Mouse (Mus musculus): ENCODE measurements at regions not wholly inside any gene's neighbourhood (a gene's known extent, or its start where the extent isn't known, plus 50 kb on each side); places are given as distances from the start of the nearest gene placed in this dataset.
A peak's percentile ranks its signal among the peaks of the same experiment; 100 is the strongest.

GRCm38 (mm10) chr8:26834604-26835003 is 142.5 kb upstream of the Zfp703 start:
- Histone ChIP-seq H3K27me3 (ENCODE audit: control insufficient read depth, insufficient read depth, low read length) (no peaks in the 10 kb centered on the region), H3K4me2 (no peak overlapping the region), H3K27ac (ENCODE audit: low read depth, low read length) (no peak overlapping the region), H3K4me3 (ENCODE audit: low read depth, low read length) (no peak overlapping the region), H3K36me3 (ENCODE audit: control insufficient read depth, insufficient read depth, low read length) (no peaks in the 10 kb centered on the region), H3K9ac (ENCODE audit: low read depth, low read length) (no peak overlapping the region), H3K9me3 (replicated peaks; ENCODE audit: control insufficient read depth, low read length) (no peaks in the 10 kb centered on the region), H3K4me1 (ENCODE audit: control insufficient read depth, insufficient read depth, low read length) (peaks cover 14% of the 10 kb centered on the region)
- WGBS (ENCODE audit: insufficient replicate concordance) = 68% methylated on average over 13 of the region's 13 CpGs
- no peak for ATAC-seq (replicated peaks; ENCODE audit: insufficient number of reproducible peaks, low FRiP score, low TSS enrichment)

DNA sequence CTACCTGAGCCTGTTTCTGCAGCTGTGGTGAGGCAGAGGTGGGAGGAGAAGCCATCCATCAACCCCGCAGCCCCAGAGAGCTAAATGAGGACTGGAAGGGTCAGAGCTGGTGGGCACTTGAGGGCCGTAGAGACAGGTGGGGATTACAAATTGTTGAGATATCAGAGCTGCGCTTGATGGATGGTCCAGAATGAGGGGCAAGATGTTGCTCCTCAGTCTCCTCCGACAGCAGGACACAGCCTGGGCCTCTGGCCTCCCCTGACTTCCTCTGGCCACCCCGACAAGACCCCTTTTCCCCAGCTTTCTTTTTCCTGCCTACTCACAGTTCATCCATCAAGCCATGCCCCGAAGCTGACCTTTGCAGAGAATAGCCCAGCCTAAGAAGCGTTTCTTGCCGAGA is 142.0 kb upstream of the Zfp703 start:
- Histone ChIP-seq H3K27me3 (ENCODE audit: control insufficient read depth, insufficient read depth, low read length) (no peaks in the 10 kb centered on the region), H3K4me1 (ENCODE audit: control insufficient read depth, insufficient read depth, low read length) (peaks cover 14% of the 10 kb centered on the region), H3K9me3 (replicated peaks; ENCODE audit: control insufficient read depth, low read length) (no peaks in the 10 kb centered on the region), H3K27ac (ENCODE audit: low read depth, low read length) (no peak overlapping the region), H3K4me3 (ENCODE audit: low read depth, low read length) (no peak overlapping the region), H3K4me2 (no peak overlapping the region), H3K9ac (ENCODE audit: low read depth, low read length) (peak overlapping the region; percentile 44; the same call in 1 of the 2 replicates), H3K36me3 (ENCODE audit: control insufficient read depth, insufficient read depth, low read length) (no peaks in the 10 kb centered on the region)
- WGBS (ENCODE audit: insufficient replicate concordance) = 39% methylated on average over 8 of the region's 8 CpGs
- ATAC-seq (replicated peaks; ENCODE audit: insufficient number of reproducible peaks, low FRiP score, low TSS enrichment) = no peak

- Histone ChIP-seq H3K4me2 (no peak overlapping the region), H3K9me3 (replicated peaks; ENCODE audit: control insufficient read depth, low read length) (no peaks in the 10 kb centered on the region), H3K27ac (ENCODE audit: low read depth, low read length) (no peak overlapping the region), H3K9ac (ENCODE audit: low read depth, low read length) (peak overlapping the region; percentile 44; the same call in 1 of the 2 replicates), H3K36me3 (ENCODE audit: control insufficient read depth, insufficient read depth, low read length) (no peaks in the 10 kb centered on the region), H3K27me3 (ENCODE audit: control insufficient read depth, insufficient read depth, low read length) (no peaks in the 10 kb centered on the region), H3K4me3 (ENCODE audit: low read depth, low read length) (no peak overlapping the region), H3K4me1 (ENCODE audit: control insufficient read depth, insufficient read depth, low read length) (peaks cover 14% of the 10 kb centered on the region)
- 50% methylated on average over 6 of the region's 6 CpGs for WGBS (ENCODE audit: insufficient replicate concordance)
- no peak for ATAC-seq (replicated peaks; ENCODE audit: insufficient number of reproducible peaks, low FRiP score, low TSS enrichment)
These were observed 141.5 kb upstream of the Zfp703 start for GRCm38 (mm10) chr8:26835616-26836015.

DNA sequence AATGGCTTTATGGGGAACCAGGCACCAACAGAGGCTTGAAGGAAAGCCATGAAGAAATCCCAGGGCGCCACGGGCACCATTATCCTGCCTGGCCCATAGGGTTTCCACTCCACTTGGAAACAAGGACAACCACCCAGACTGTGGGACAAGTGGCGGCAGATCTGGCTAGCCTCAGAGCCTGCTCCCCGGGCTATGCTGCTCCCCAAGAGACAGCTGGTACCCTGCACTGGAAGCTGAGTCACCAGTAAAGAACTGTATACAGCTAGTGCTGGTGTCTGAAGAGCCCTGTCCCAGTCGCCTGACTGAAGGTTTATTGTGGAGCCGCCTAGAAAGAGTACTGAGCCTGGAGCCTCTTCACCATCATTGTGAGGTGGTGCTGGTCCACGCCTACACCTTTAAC is 140.6 kb upstream of the Zfp703 start:
- no peak for ATAC-seq (replicated peaks; ENCODE audit: insufficient number of reproducible peaks, low FRiP score, low TSS enrichment)
- H3K4me1 ChIP-seq (ENCODE audit: control insufficient read depth, insufficient read depth, low read length) = peaks cover 12% of the 10 kb centered on the region
- 85% methylated on average over 7 of the region's 7 CpGs for WGBS (ENCODE audit: insufficient replicate concordance)
- H3K9me3 ChIP-seq (replicated peaks; ENCODE audit: control insufficient read depth, low read length) = no peaks in the 10 kb centered on the region
- no peak overlapping the region for H3K27ac ChIP-seq (ENCODE audit: low read depth, low read length)
- no peak overlapping the region for H3K4me3 ChIP-seq (ENCODE audit: low read depth, low read length)
- H3K27me3 ChIP-seq (ENCODE audit: control insufficient read depth, insufficient read depth, low read length) = no peaks in the 10 kb centered on the region
- no peak overlapping the region for H3K4me2 ChIP-seq
- H3K9ac ChIP-seq (ENCODE audit: low read depth, low read length) = no peak overlapping the region
- no peaks in the 10 kb centered on the region for H3K36me3 ChIP-seq (ENCODE audit: control insufficient read depth, insufficient read depth, low read length)

- Histone ChIP-seq H3K4me1 (ENCODE audit: control insufficient read depth, insufficient read depth, low read length) (peaks cover 8% of the 10 kb centered on the region), H3K4me2 (no peak overlapping the region), H3K27ac (ENCODE audit: low read depth, low read length) (no peak overlapping the region), H3K9ac (ENCODE audit: low read depth, low read length) (no peak overlapping the region), H3K9me3 (replicated peaks; ENCODE audit: control insufficient read depth, low read length) (no peaks in the 10 kb centered on the region), H3K27me3 (ENCODE audit: control insufficient read depth, insufficient read depth, low read length) (peaks cover 2% of the 10 kb centered on the region; the same call in 1 of the 2 replicates), H3K4me3 (ENCODE audit: low read depth, low read length) (no peak overlapping the region), H3K36me3 (ENCODE audit: control insufficient read depth, insufficient read depth, low read length) (no peaks in the 10 kb centered on the region)
- ATAC-seq (replicated peaks; ENCODE audit: insufficient number of reproducible peaks, low FRiP score, low TSS enrichment) = no peak
- 53% methylated on average over 2 of the region's 2 CpGs for WGBS (ENCODE audit: insufficient replicate concordance)
These were observed 136.8 kb upstream of the Zfp703 start for GRCm38 (mm10) chr8:26840286-26840685.

DNA sequence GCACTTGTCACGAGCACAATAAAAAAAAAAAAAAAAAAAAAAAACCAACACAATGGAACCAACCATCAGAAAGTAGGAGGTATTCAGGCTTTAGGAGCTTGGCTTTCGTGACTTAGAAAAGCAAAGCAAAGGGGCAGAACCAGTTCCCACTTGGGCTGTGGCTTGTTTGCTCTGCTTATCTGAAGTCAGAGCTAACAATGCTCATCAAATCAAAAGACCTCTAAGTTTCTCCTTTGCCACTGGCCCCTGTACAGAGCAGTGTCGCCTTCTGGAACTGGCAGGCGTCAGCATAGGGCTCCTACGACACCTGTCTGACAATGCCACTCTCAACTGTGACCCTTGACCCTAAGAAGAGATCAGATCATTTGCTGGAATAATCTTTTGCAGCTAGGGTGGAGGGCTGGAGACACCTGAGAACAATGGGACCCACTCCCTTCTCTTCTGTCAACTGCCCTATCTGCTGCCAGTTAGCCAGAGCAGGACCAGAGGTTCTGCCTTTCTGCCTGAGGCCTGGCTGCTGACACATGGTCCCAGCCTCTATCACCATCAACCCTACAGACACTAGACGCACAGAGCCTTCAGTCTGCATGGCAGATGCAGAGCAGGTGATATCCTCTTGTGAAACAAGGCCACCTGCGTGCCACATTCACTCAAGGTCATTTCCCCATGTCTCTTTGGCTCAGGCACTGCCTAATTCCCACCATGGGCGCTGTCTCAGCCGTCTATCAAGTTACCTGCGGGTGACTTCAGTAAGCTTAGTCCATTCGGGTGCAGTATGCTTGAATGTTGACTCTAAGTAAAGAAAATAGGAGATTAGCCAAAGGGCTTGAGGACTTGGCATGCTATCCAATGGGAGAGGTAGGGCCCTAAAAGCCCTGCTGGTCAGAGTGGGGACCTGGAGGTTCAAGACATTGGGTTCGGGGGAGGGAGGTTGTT is 136.1 kb upstream of the Zfp703 start:
- peaks cover 2% of the 10 kb centered on the region; the same call in 1 of the 2 replicates for H3K27me3 ChIP-seq (ENCODE audit: control insufficient read depth, insufficient read depth, low read length)
- 70% methylated on average over 12 of the region's 12 CpGs for WGBS (ENCODE audit: insufficient replicate concordance)
- H3K36me3 ChIP-seq (ENCODE audit: control insufficient read depth, insufficient read depth, low read length) = no peaks in the 10 kb centered on the region
- H3K9ac ChIP-seq (ENCODE audit: low read depth, low read length) = no peak overlapping the region
- no peak overlapping the region for H3K4me2 ChIP-seq
- peaks cover 4% of the 10 kb centered on the region; the same call in 1 of the 2 replicates for H3K4me1 ChIP-seq (ENCODE audit: control insufficient read depth, insufficient read depth, low read length)
- H3K27ac ChIP-seq (ENCODE audit: low read depth, low read length) = no peak overlapping the region
- H3K9me3 ChIP-seq (replicated peaks; ENCODE audit: control insufficient read depth, low read length) = no peaks in the 10 kb centered on the region
- no peak overlapping the region for H3K4me3 ChIP-seq (ENCODE audit: low read depth, low read length)
- no peak for ATAC-seq (replicated peaks; ENCODE audit: insufficient number of reproducible peaks, low FRiP score, low TSS enrichment)

GRCm38 (mm10) chr8:26843714-26844113 is 133.4 kb upstream of the Zfp703 start:
- no peaks in the 10 kb centered on the region for H3K36me3 ChIP-seq (ENCODE audit: control insufficient read depth, insufficient read depth, low read length)
- H3K27ac ChIP-seq (ENCODE audit: low read depth, low read length) = no peak overlapping the region
- no peak overlapping the region for H3K4me2 ChIP-seq
- peaks cover 2% of the 10 kb centered on the region; the same call in 1 of the 2 replicates for H3K27me3 ChIP-seq (ENCODE audit: control insufficient read depth, insufficient read depth, low read length)
- H3K4me3 ChIP-seq (ENCODE audit: low read depth, low read length) = no peak overlapping the region
- no peak overlapping the region for H3K9ac ChIP-seq (ENCODE audit: low read depth, low read length)
- H3K9me3 ChIP-seq (replicated peaks; ENCODE audit: control insufficient read depth, low read length) = no peaks in the 10 kb centered on the region
- H3K4me1 ChIP-seq (ENCODE audit: control insufficient read depth, insufficient read depth, low read length) = peaks cover 4% of the 10 kb centered on the region; the same call in 1 of the 2 replicates
- no peak for ATAC-seq (replicated peaks; ENCODE audit: insufficient number of reproducible peaks, low FRiP score, low TSS enrichment)
- 52% methylated on average over 6 of the region's 6 CpGs for WGBS (ENCODE audit: insufficient replicate concordance)

DNA sequence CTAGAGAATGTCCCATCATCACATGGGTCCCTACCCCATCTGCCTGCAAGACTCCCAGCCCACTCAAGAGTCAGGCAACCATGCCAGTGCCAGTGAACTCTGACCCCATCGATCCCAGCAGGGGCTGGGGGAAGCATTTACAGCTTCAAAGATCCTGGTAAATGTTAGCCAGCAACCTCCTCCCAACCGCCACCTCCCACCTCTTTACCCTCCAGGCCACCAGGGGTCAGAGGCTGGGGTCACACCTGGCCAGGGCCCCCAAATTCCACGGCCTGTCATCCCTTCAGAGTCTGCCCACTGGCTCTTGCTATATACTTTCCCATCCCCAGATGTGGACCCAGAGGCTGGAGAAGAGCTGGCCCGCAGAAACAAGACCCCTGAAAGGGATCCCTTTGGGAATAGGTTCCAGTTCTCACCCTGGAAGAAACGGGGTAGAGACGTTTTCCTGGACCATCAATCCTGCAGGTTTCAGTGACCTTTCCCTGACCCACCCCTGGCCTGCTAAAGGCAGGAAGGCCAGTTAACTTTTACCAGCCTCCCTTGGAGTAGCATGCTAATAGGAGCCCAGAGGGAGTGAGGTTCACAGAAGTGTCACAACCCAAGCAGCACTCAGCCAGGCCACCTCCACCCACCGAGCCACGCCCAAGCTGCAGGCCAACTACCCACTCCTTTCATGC is 132.9 kb upstream of the Zfp703 start:
- 45% methylated on average over 8 of the region's 8 CpGs for WGBS (ENCODE audit: insufficient replicate concordance)
- ATAC-seq (replicated peaks; ENCODE audit: insufficient number of reproducible peaks, low FRiP score, low TSS enrichment) = no peak
- peaks cover 2% of the 10 kb centered on the region; the same call in 1 of the 2 replicates for H3K27me3 ChIP-seq (ENCODE audit: control insufficient read depth, insufficient read depth, low read length)
- H3K4me2 ChIP-seq = no peak overlapping the region
- peaks cover 4% of the 10 kb centered on the region; the same call in 1 of the 2 replicates for H3K4me1 ChIP-seq (ENCODE audit: control insufficient read depth, insufficient read depth, low read length)
- no peak overlapping the region for H3K9ac ChIP-seq (ENCODE audit: low read depth, low read length)
- no peak overlapping the region for H3K27ac ChIP-seq (ENCODE audit: low read depth, low read length)
- no peaks in the 10 kb centered on the region for H3K9me3 ChIP-seq (replicated peaks; ENCODE audit: control insufficient read depth, low read length)
- H3K4me3 ChIP-seq (ENCODE audit: low read depth, low read length) = no peak overlapping the region
- no peaks in the 10 kb centered on the region for H3K36me3 ChIP-seq (ENCODE audit: control insufficient read depth, insufficient read depth, low read length)
